Mouse (Mus musculus): ENCODE measurements around the gene Ndufaf1.
"Not testable (repeated sequence)": the region's sequence is repeated elsewhere in the genome, so short reads cannot be mapped to it uniquely, and the experiment has no call there.

DNA sequence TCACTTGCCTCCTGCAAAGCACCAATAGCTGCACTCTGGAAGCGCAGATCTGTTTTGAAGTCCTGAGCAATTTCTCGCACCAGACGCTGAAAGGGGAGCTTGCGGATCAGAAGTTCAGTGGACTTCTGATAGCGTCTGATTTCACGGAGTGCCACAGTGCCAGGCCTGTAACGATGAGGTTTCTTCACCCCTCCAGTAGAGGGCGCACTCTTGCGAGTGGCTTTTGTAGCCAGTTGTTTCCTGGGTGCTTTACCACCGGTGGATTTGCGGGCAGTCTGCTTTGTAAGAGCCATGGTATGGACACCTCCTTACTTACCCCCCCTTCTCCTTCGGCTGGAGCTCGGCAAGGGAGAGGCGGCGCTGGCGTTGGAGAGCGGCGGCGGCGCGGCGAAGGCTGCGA is 3.1 kb upstream of the Ndufaf1 start:
- TF ChIP-seq MYOD1 (IDR thresholded peaks at IDR 0.05; ENCODE audit: control insufficient read depth in 1 of 3, insufficient read length in 2 of 3, low read depth in 2 of 3); MAX (IDR thresholded peaks at IDR 0.05; ENCODE audit: low read depth); TCF12 (IDR thresholded peaks at IDR 0.05; ENCODE audit: insufficient read depth, poor library complexity, severe bottlenecking); POLR2AphosphoS2 (IDR thresholded peaks at IDR 0.05; ENCODE audit: insufficient read length, low read depth); POLR2A (IDR thresholded peaks at IDR 0.05; ENCODE audit: insufficient read length, low read depth); TCF3 (IDR thresholded peaks at IDR 0.05; ENCODE audit: insufficient read length, low read depth); USF1 (IDR thresholded peaks at IDR 0.05; ENCODE audit: low read depth); E2F4 (IDR thresholded peaks at IDR 0.05; ENCODE audit: insufficient read depth); REST (IDR thresholded peaks at IDR 0.05; ENCODE audit: insufficient read depth, insufficient read length); CEBPB (IDR thresholded peaks at IDR 0.05; ENCODE audit: insufficient read depth, poor library complexity, severe bottlenecking); MYOG (IDR thresholded peaks at IDR 0.05; ENCODE audit: control insufficient read depth in 1 of 3, insufficient read depth in 1 of 3, insufficient read length in 2 of 3, low read depth in 2 of 3); SRF (IDR thresholded peaks at IDR 0.05; ENCODE audit: control insufficient read depth, insufficient read length, low read depth): not testable (repeated sequence)
